Mouse (Mus musculus): ENCODE measurements around the gene March9. TPM values are rescaled to one million over a fixed set of nuclear protein-coding genes. Genes with fewer than 3 reads are reported as not detected.

Gene March9
- polyA plus RNA-seq, 1 experiment from 2014 or later: not detected

- H3K4me2 ChIP-seq (ENCODE audit: low read depth, low read length): no peak overlapping the region
- H3K36me3 ChIP-seq (ENCODE audit: control insufficient read depth, insufficient read depth): no peaks in the 10 kb centered on the region
- WGBS (ENCODE audit: insufficient replicate concordance): 65% methylated on average over 12 of the region's 12 CpGs
- ATAC-seq (ENCODE audit: low read depth): no peak
- H3K9me3 ChIP-seq (replicated peaks; ENCODE audit: control insufficient read depth, low read length): no peaks in the 10 kb centered on the region
- H3K4me1 ChIP-seq (ENCODE audit: control insufficient read depth, low read depth, low read length): peaks cover 13% of the 10 kb centered on the region
- H3K27me3 ChIP-seq (ENCODE audit: control insufficient read depth, insufficient read depth, low read depth, low read length): peaks cover 28% of the 10 kb centered on the region
- H3K9ac ChIP-seq (ENCODE audit: low read depth, low read length): no peak overlapping the region
- H3K27ac ChIP-seq (ENCODE audit: low read length): no peak overlapping the region
- no peak overlapping the region for H3K4me3 ChIP-seq (ENCODE audit: low read depth, low read length)
These were observed 22.3 kb downstream of the March9 start for GRCm38 (mm10) chr10:127037641-127038040.

DNA sequence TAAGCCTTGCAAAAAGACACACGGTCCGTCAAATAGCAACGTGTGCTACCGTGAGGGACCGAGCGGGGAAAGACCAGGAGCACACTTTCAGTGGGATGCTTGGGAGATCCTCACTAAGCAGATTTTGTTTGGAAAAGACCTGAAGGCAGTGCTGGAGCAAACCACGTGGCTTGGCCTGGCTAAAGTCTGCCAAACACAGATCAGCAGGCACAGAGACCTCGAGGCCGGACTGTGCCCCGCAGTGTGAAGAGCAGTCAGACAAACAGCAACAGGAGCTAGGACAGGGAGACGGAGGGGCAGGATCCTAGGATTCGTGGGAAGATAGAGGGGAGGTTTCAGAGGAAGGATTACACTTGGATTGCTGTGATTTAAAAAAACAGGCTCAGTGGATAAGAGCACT, 23.7 kb downstream of the March9 start:
- WGBS (ENCODE audit: insufficient replicate concordance): 71% methylated on average over 12 of the region's 12 CpGs
- peak; percentile 48; the same call in 1 of the 2 replicates for ATAC-seq (ENCODE audit: low read depth)
- no peaks in the 10 kb centered on the region for H3K36me3 ChIP-seq (ENCODE audit: control insufficient read depth, insufficient read depth)
- H3K4me2 ChIP-seq (ENCODE audit: low read depth, low read length): no peak overlapping the region
- H3K4me3 ChIP-seq (ENCODE audit: low read depth, low read length): no peak overlapping the region
- no peak overlapping the region for H3K27ac ChIP-seq (ENCODE audit: low read length)
- H3K9ac ChIP-seq (ENCODE audit: low read depth, low read length): no peak overlapping the region
- peaks cover 25% of the 10 kb centered on the region for H3K27me3 ChIP-seq (ENCODE audit: control insufficient read depth, insufficient read depth, low read depth, low read length)
- peaks cover 5% of the 10 kb centered on the region for H3K4me1 ChIP-seq (ENCODE audit: control insufficient read depth, low read depth, low read length)
- H3K9me3 ChIP-seq (replicated peaks; ENCODE audit: control insufficient read depth, low read length): no peaks in the 10 kb centered on the region

- H3K4me3 ChIP-seq (ENCODE audit: low read depth, low read length): no peak overlapping the region
- H3K27me3 ChIP-seq (ENCODE audit: control insufficient read depth, insufficient read depth, low read depth, low read length): no peaks in the 10 kb centered on the region; the same call in 1 of the 2 replicates
- no peak overlapping the region for H3K9ac ChIP-seq (ENCODE audit: low read depth, low read length)
- no peaks in the 10 kb centered on the region for H3K9me3 ChIP-seq (replicated peaks; ENCODE audit: control insufficient read depth, low read length)
- no peak for ATAC-seq (ENCODE audit: low read depth)
- H3K4me2 ChIP-seq (ENCODE audit: low read depth, low read length): no peak overlapping the region
- 57% methylated on average over 8 of the region's 8 CpGs for WGBS (ENCODE audit: insufficient replicate concordance)
- no peak overlapping the region for H3K27ac ChIP-seq (ENCODE audit: low read length)
- peaks cover 6% of the 10 kb centered on the region; the same call in 1 of the 2 replicates for H3K4me1 ChIP-seq (ENCODE audit: control insufficient read depth, low read depth, low read length)
- H3K36me3 ChIP-seq (ENCODE audit: control insufficient read depth, insufficient read depth): no peaks in the 10 kb centered on the region
These were observed 26.7 kb downstream of the March9 start for GRCm38 (mm10) chr10:127033301-127033741.

- H3K4me1 ChIP-seq (ENCODE audit: control insufficient read depth, low read depth, low read length): peaks cover 6% of the 10 kb centered on the region; the same call in 1 of the 2 replicates
- peak; percentile 89 for ATAC-seq (ENCODE audit: low read depth)
- peak within 1 kb of the TSS; percentile 97 for H3K4me2 ChIP-seq (ENCODE audit: low read depth, low read length)
- H3K9me3 ChIP-seq (replicated peaks; ENCODE audit: control insufficient read depth, low read length): no peaks in the 10 kb centered on the region
- WGBS (ENCODE audit: insufficient replicate concordance): 5% methylated on average over 56 of the region's 56 CpGs
- no peaks in the 10 kb centered on the region for H3K27me3 ChIP-seq (ENCODE audit: control insufficient read depth, insufficient read depth, low read depth, low read length)
- H3K27ac ChIP-seq (ENCODE audit: low read length): peak within 1 kb of the TSS; percentile 46; the same call in 1 of the 2 replicates
- H3K9ac ChIP-seq (ENCODE audit: low read depth, low read length): peak within 1 kb of the TSS; percentile 86
- H3K36me3 ChIP-seq (ENCODE audit: control insufficient read depth, insufficient read depth): peaks cover 14% of the 10 kb centered on the region
- peak within 1 kb of the TSS; percentile 89 for H3K4me3 ChIP-seq (ENCODE audit: low read depth, low read length)
These were observed 29.4 kb downstream of the March9 start, which contains the start of gene Tsfm for GRCm38 (mm10) chr10:127030336-127031296. Gene Tsfm (minus strand): TSS chr10:127030840.

GRCm38 (mm10) chr10:127018422-127018821, 41.6 kb downstream of the March9 start:
- no peaks in the 10 kb centered on the region for H3K36me3 ChIP-seq (ENCODE audit: control insufficient read depth, insufficient read depth)
- H3K27ac ChIP-seq (ENCODE audit: low read length): no peak overlapping the region
- no peaks in the 10 kb centered on the region for H3K4me1 ChIP-seq (ENCODE audit: control insufficient read depth, low read depth, low read length)
- WGBS (ENCODE audit: insufficient replicate concordance): 73% methylated on average over 16 of the region's 16 CpGs
- ATAC-seq (ENCODE audit: low read depth): no peak
- no peaks in the 10 kb centered on the region for H3K9me3 ChIP-seq (replicated peaks; ENCODE audit: control insufficient read depth, low read length)
- no peaks in the 10 kb centered on the region for H3K27me3 ChIP-seq (ENCODE audit: control insufficient read depth, insufficient read depth, low read depth, low read length)
- H3K9ac ChIP-seq (ENCODE audit: low read depth, low read length): no peak overlapping the region
- H3K4me2 ChIP-seq (ENCODE audit: low read depth, low read length): no peak overlapping the region
- H3K4me3 ChIP-seq (ENCODE audit: low read depth, low read length): no peak overlapping the region

DNA sequence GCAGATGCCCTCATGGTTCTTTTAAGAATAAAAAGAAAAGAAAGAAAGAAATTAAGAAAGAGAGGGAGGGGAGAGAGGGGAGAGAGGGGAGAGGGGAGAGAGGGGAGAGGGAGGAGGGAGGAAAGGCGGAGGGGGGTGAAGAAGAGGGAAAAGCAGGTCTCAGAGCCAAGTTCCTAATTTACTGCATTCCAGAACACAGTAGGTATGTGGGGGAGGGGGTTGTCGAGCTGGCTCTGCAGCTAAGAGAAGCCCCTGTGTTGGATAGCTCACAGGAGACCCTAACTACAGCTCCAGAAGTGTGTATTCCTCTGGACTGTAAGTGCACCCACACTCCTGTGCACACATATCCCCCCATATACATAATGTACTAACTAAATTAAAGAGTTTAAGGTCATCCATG, 42.9 kb downstream of the March9 start:
- Histone ChIP-seq H3K27ac (ENCODE audit: low read length) (no peak overlapping the region), H3K4me1 (ENCODE audit: control insufficient read depth, low read depth, low read length) (no peaks in the 10 kb centered on the region), H3K4me3 (ENCODE audit: low read depth, low read length) (no peak overlapping the region), H3K4me2 (ENCODE audit: low read depth, low read length) (no peak overlapping the region), H3K36me3 (ENCODE audit: control insufficient read depth, insufficient read depth) (no peaks in the 10 kb centered on the region), H3K9me3 (replicated peaks; ENCODE audit: control insufficient read depth, low read length) (no peaks in the 10 kb centered on the region), H3K9ac (ENCODE audit: low read depth, low read length) (no peak overlapping the region), H3K27me3 (ENCODE audit: control insufficient read depth, insufficient read depth, low read depth, low read length) (no peaks in the 10 kb centered on the region)
- ATAC-seq (ENCODE audit: low read depth): no peak
- 10% methylated on average over 2 of the region's 2 CpGs for WGBS (ENCODE audit: insufficient replicate concordance)

- Histone ChIP-seq H3K4me1 (ENCODE audit: control insufficient read depth, low read depth, low read length) (no peaks in the 10 kb centered on the region), H3K27ac (ENCODE audit: low read length) (no peak overlapping the region), H3K36me3 (ENCODE audit: control insufficient read depth, insufficient read depth) (no peaks in the 10 kb centered on the region), H3K4me2 (ENCODE audit: low read depth, low read length) (no peak overlapping the region), H3K27me3 (ENCODE audit: control insufficient read depth, insufficient read depth, low read depth, low read length) (no peaks in the 10 kb centered on the region), H3K9ac (ENCODE audit: low read depth, low read length) (no peak overlapping the region), H3K4me3 (ENCODE audit: low read depth, low read length) (no peak overlapping the region), H3K9me3 (replicated peaks; ENCODE audit: control insufficient read depth, low read length) (no peaks in the 10 kb centered on the region)
- WGBS (ENCODE audit: insufficient replicate concordance): 52% methylated on average over 5 of the region's 5 CpGs
- ATAC-seq (ENCODE audit: low read depth): no peak
These were observed 43.5 kb downstream of the March9 start for GRCm38 (mm10) chr10:127016488-127016887.
